Mouse (Mus musculus) limb, embryonic 13.5 days (tissue): ENCODE results near the gene Tbc1d10c. TPM values are rescaled to one million over a fixed set of nuclear protein-coding genes. Genes with fewer than 3 reads are reported as not detected.

Source experiments
- ATAC-seq: fragments of 200-750 bp; cut with Nextera tagmentation; 2 replicates; pipeline ENCODE4 v1.8.0; 2017; ENCODE audit warnings: low read depth, moderate number of reproducible peaks, moderate TSS enrichment; ENCODE audit not compliant: low FRiP score
- H3K27ac ChIP-seq: fragments of 300-500 bp; sonication (generic); 2 replicates; pipeline ENCODE4 v1.5.1; 2015; ENCODE audit warnings: inconsistent platforms, mild to moderate bottlenecking, moderate library complexity
- H3K27me3 ChIP-seq: fragments of 300-500 bp; sonication (generic); 2 replicates; pipeline ENCODE4 v1.6.1; 2015; ENCODE audit warnings: mild to moderate bottlenecking, inconsistent platforms
- H3K36me3 ChIP-seq: fragments of 300-500 bp; sonication (generic); 2 replicates; pipeline ENCODE4 v1.6.1; 2015; ENCODE audit warnings: inconsistent platforms, mild to moderate bottlenecking, moderate library complexity
- H3K4me1 ChIP-seq: fragments of 300-500 bp; sonication (generic); 2 replicates; pipeline ENCODE4 v1.6.1; 2015; ENCODE audit warnings: inconsistent platforms
- H3K4me2 ChIP-seq: fragments of 300-500 bp; sonication (generic); replicated peaks from 2 replicates; pipeline ENCODE4 v1.6.1; 2015; ENCODE audit warnings: inconsistent platforms, mild to moderate bottlenecking, moderate library complexity
- H3K4me3 ChIP-seq: fragments of 300-500 bp; sonication (generic); 2 replicates; pipeline ENCODE4 v1.5.1; 2015; ENCODE audit warnings: moderate library complexity, mild to moderate bottlenecking, inconsistent platforms
- H3K9ac ChIP-seq: fragments of 300-500 bp; sonication (generic); 2 replicates; pipeline ENCODE4 v1.6.1; 2015; ENCODE audit warnings: mild to moderate bottlenecking, inconsistent platforms
- H3K9me3 ChIP-seq: fragments of 300-500 bp; sonication (generic); 2 replicates; pipeline ENCODE4 v1.6.1; 2016; ENCODE audit warnings: inconsistent platforms
- WGBS: fragments of 180-500 bp; shearing (Covaris S2); methylation state at CpG from one replicate; pipeline ENCODE4 v1.1.7; 2015; 5-methylcytosine and 5-hydroxymethylcytosine counted together
- polyA plus RNA-seq: library from polyadenylated mRNA; unstranded; fragments of >200 nt; fragmentation: Nextera tagmentation; extraction: Ambion mirVana; gene quantifications from 2 replicates; pipeline ENCODE4 v1.2.1, GENCODE M21; 2015

Gene Tbc1d10c
- polyA plus RNA-seq, 1 experiment from 2014 or later: 1.3 TPM

DNA sequence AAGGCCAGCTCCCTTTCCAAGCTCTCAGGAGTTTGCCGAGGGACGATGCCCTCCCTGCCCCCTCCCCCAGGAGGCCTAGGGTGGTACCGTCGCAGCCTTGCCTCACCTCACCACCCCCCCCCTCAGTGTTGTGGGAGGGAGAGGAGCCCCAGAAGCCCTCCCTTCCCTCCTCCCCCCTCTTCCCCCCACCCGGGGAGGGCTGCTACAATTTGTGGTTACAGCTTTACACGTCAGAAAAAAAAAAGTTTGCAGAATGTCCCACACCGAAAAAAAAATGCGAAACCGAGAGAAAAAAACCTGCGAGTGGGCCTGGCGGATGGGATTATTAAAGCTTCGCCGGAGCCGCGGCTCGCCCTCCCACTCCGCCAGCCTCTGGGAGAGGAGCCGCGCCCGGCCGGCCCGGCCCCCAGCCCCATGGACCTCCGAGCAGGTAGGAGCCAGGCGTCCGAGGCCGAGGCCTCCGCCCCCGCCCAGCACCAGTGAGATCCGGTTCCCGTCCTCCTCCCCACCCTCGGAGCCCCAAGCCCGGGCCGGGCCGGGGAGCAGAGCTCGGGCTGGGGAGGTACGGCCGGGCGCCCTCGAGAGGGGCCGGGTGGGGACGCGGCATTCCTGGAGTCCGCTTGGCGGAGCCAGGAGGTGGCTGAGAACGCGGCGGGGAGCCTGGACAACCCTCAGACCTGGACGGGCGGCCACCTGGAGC, 23.1 kb upstream of the Tbc1d10c start, which contains the start of the genes Clcf1 and AC109138.7:
Gene Clcf1 (plus strand): TSS at position 168 of the 700 bp plus-strand sequence.
Gene AC109138.7 (plus strand): TSS at position 287 of the 700 bp plus-strand sequence.
- H3K4me1 ChIP-seq: peaks cover 63% of the 10 kb centered on the region
- peak; percentile 55 for ATAC-seq

GRCm38 (mm10) chr19:4213524-4213974, 22.5 kb upstream of the Tbc1d10c start:
- H3K4me2 ChIP-seq: peak overlapping the region; percentile 88
- WGBS: 15% methylated on average over 9 of the region's 9 CpGs
- H3K9ac ChIP-seq: peak overlapping the region; percentile 99
- ATAC-seq: no peak
- H3K27ac ChIP-seq: peak overlapping the region; percentile 93
- H3K9me3 ChIP-seq: no peaks in the 10 kb centered on the region
- peak overlapping the region; percentile 92 for H3K4me3 ChIP-seq
- H3K36me3 ChIP-seq: no peaks in the 10 kb centered on the region
- peaks cover 60% of the 10 kb centered on the region for H3K4me1 ChIP-seq
- H3K27me3 ChIP-seq: peaks cover 6% of the 10 kb centered on the region; the same call in 1 of the 2 replicates

More for the DNA sequence above, 23.1 kb upstream of the Tbc1d10c start, which contains the start of the genes Clcf1 and AC109138.7:
- Histone ChIP-seq H3K27ac (peak within 1 kb of the TSS; percentile 93), H3K9ac (peak within 1 kb of the TSS; percentile 99), H3K27me3 (peaks cover 6% of the 10 kb centered on the region; the same call in 1 of the 2 replicates), H3K36me3 (no peaks in the 10 kb centered on the region), H3K9me3 (no peaks in the 10 kb centered on the region), H3K4me2 (peak within 1 kb of the TSS; percentile 88), H3K4me3 (peak within 1 kb of the TSS; percentile 92)
- under 1% methylated on average over 47 of the region's 49 CpGs for WGBS

- Histone ChIP-seq H3K4me1 (peaks cover 45% of the 10 kb centered on the region), H3K4me2 (peak overlapping the region; percentile 88), H3K9ac (peak overlapping the region; percentile 46; the same call in 1 of the 2 replicates), H3K9me3 (no peaks in the 10 kb centered on the region), H3K27ac (peak overlapping the region; percentile 82), H3K4me3 (no peak overlapping the region), H3K36me3 (no peaks in the 10 kb centered on the region), H3K27me3 (peaks cover 6% of the 10 kb centered on the region; the same call in 1 of the 2 replicates)
- ATAC-seq: no peak
- 22% methylated on average over 4 of the region's 4 CpGs for WGBS
These were observed 21.0 kb upstream of the Tbc1d10c start for GRCm38 (mm10) chr19:4211891-4212588.

DNA sequence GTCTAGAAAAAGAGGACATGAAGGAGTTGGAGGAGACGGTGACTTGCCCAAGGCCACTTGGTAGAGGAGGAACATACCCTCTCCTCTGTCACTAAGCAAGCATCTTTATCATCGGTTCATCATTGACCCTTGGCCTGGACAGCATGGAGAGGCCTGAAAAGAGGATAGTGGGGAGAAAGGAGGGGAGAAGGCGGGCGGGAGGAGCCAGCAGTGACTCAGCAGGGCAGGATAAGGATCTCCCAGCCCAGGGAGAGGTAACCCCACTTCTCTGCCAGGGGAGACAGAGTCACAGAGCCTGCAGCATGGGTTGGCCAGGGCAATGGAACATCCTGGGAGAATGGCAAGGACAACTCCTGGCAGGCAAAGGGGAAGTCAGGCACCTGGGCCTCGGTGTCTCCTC, 17.5 kb upstream of the Tbc1d10c start:
- H3K4me2 ChIP-seq: no peak overlapping the region
- H3K27ac ChIP-seq: no peak overlapping the region
- H3K36me3 ChIP-seq: no peaks in the 10 kb centered on the region
- no peak overlapping the region for H3K4me3 ChIP-seq
- no peak overlapping the region for H3K9ac ChIP-seq
- H3K27me3 ChIP-seq: peaks cover 9% of the 10 kb centered on the region; the same call in 1 of the 2 replicates
- ATAC-seq: no peak
- H3K4me1 ChIP-seq: peaks cover 26% of the 10 kb centered on the region
- no peaks in the 10 kb centered on the region for H3K9me3 ChIP-seq
- 80% methylated on average over 5 of the region's 5 CpGs for WGBS

- peaks cover 15% of the 10 kb centered on the region for H3K4me1 ChIP-seq
- H3K4me3 ChIP-seq: no peak overlapping the region
- 2% methylated on average over 2 of the region's 2 CpGs for WGBS
- H3K9me3 ChIP-seq: no peaks in the 10 kb centered on the region
- ATAC-seq: 0 out of 2 replicates have a peak, but pooled peaks have one; percentile 33
- peaks cover 9% of the 10 kb centered on the region; the same call in 1 of the 2 replicates for H3K27me3 ChIP-seq
- no peak overlapping the region for H3K27ac ChIP-seq
- H3K9ac ChIP-seq: no peak overlapping the region
- no peak overlapping the region for H3K4me2 ChIP-seq
- no peaks in the 10 kb centered on the region for H3K36me3 ChIP-seq
These were observed 15.9 kb upstream of the Tbc1d10c start for GRCm38 (mm10) chr19:4206971-4207370.

- H3K4me1 ChIP-seq: peaks cover 23% of the 10 kb centered on the region
- 0 out of 2 replicates have a peak, but pooled peaks cover 3% of the 10 kb centered on the region for H3K27me3 ChIP-seq
- no peak overlapping the region for H3K27ac ChIP-seq
- peaks cover 5% of the 10 kb centered on the region for H3K36me3 ChIP-seq
- no peak overlapping the region for H3K4me2 ChIP-seq
- no peak for ATAC-seq
- WGBS: 56% methylated on average over 4 of the region's 4 CpGs
- no peak overlapping the region for H3K9ac ChIP-seq
- no peak overlapping the region for H3K4me3 ChIP-seq
- H3K9me3 ChIP-seq: no peaks in the 10 kb centered on the region
These were observed 13.8 kb upstream of the Tbc1d10c start for GRCm38 (mm10) chr19:4204889-4205288.

DNA sequence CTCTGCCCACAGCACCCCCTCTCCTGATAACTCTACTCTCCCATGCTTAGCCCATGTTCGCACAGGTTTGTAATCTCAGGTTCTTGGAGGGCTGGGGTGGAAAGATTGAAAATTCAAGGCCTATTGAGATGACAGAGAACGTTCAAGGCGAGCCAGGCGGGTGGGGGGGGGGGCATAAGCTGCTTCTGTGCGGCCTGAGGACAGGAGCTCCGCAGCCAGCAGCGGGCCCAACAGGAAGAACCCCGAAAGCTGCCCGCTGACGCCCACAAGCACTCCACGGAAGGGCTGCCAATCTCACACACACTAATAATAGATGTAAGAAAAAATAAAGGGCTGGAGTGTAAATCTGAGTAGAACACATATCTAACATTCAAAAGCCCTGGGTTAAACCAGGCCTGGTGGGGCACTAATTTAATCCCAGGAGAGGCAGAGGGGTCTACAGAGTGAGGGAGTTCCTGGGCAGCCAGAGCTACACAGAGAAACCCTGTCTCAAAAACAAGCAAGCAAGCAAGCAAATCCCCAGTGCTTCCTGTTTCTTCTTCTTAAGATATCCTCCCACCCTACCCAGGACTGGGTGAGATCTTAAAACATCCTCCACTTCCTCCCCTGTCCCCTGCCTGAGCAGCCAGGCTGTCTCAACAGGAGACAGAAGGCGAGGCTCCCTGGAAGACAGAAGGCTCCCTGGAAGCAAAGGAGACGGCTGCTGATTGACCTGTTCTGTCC, 12.7 kb upstream of the Tbc1d10c start:
- Histone ChIP-seq H3K27ac (no peak overlapping the region), H3K9me3 (no peaks in the 10 kb centered on the region), H3K36me3 (peaks cover 14% of the 10 kb centered on the region), H3K9ac (no peak overlapping the region), H3K4me1 (peaks cover 25% of the 10 kb centered on the region), H3K4me2 (no peak overlapping the region), H3K27me3 (0 out of 2 replicates have a peak, but pooled peaks cover 3% of the 10 kb centered on the region), H3K4me3 (no peak overlapping the region)
- 63% methylated on average over 13 of the region's 13 CpGs for WGBS
- ATAC-seq: no peak

GRCm38 (mm10) chr19:4203148-4203547, 12.1 kb upstream of the Tbc1d10c start:
- no peaks in the 10 kb centered on the region for H3K9me3 ChIP-seq
- ATAC-seq: no peak
- H3K27ac ChIP-seq: no peak overlapping the region
- H3K27me3 ChIP-seq: 0 out of 2 replicates have a peak, but pooled peaks cover 3% of the 10 kb centered on the region
- peaks cover 20% of the 10 kb centered on the region for H3K36me3 ChIP-seq
- peaks cover 25% of the 10 kb centered on the region for H3K4me1 ChIP-seq
- H3K4me2 ChIP-seq: no peak overlapping the region
- no peak overlapping the region for H3K9ac ChIP-seq
- WGBS: 59% methylated on average over 3 of the region's 3 CpGs
- no peak overlapping the region for H3K4me3 ChIP-seq

GRCm38 (mm10) chr19:4202149-4202548, 11.1 kb upstream of the Tbc1d10c start:
- H3K27me3 ChIP-seq: 0 out of 2 replicates have a peak, but pooled peaks cover 3% of the 10 kb centered on the region
- ATAC-seq: no peak
- peaks cover 28% of the 10 kb centered on the region for H3K4me1 ChIP-seq
- H3K9ac ChIP-seq: peak overlapping the region; percentile 76
- H3K4me2 ChIP-seq: peak overlapping the region; percentile 94
- WGBS: 31% methylated on average over 7 of the region's 7 CpGs
- H3K4me3 ChIP-seq: peak overlapping the region; percentile 57
- H3K36me3 ChIP-seq: peaks cover 29% of the 10 kb centered on the region
- H3K9me3 ChIP-seq: no peaks in the 10 kb centered on the region
- no peak overlapping the region for H3K27ac ChIP-seq

DNA sequence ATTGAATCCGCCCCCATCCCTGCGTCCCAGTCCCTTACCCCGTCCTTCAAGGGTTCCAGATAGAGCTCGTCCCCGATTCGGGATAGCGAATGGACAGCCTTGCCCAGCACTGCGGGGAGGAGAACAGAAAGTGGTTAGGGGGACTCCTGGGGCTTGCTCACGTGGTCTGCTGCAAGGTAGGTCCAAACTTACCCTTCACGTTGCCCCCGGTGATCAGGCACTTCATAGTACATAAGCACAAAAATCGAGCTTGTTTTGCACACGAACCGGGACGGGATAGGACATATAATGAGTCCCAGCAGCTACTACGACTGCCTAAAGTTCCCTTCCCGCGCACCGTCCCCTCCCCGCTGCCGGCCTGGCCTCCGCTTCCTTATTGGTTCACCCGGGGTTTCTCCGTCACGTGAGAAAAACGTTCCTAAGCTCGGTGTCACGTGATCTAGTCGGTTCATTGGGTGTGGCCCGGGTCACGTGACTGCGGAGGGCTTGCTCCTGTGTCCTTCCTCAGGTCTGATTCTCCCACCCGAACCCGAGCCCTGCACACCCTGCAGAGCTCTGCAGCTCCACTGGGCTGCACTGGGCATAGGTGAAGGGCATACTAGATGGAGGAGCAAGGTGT, 10.3 kb upstream of the Tbc1d10c start, which contains the start of gene Rad9a:
Gene Rad9a (minus strand): TSS at position 372 of the 619 bp plus-strand sequence.
- Histone ChIP-seq H3K27ac (peak within 1 kb of the TSS; percentile 39), H3K9me3 (no peaks in the 10 kb centered on the region), H3K27me3 (0 out of 2 replicates have a peak, but pooled peaks cover 2% of the 10 kb centered on the region), H3K4me3 (peak within 1 kb of the TSS; percentile 57), H3K9ac (peak within 1 kb of the TSS; percentile 77), H3K36me3 (peaks cover 37% of the 10 kb centered on the region), H3K4me1 (peaks cover 32% of the 10 kb centered on the region), H3K4me2 (peak within 1 kb of the TSS; percentile 94)
- ATAC-seq: peak; percentile 86
- under 1% methylated on average over 34 of the region's 34 CpGs for WGBS

- 69% methylated on average over 3 of the region's 3 CpGs for WGBS
- Histone ChIP-seq H3K27ac (peak overlapping the region; percentile 34; the same call in 1 of the 2 replicates), H3K27me3 (no peaks in the 10 kb centered on the region), H3K4me2 (no peak overlapping the region), H3K4me1 (peaks cover 50% of the 10 kb centered on the region), H3K36me3 (peaks cover 70% of the 10 kb centered on the region), H3K9ac (no peak overlapping the region), H3K9me3 (no peaks in the 10 kb centered on the region), H3K4me3 (no peak overlapping the region)
- ATAC-seq: no peak
These were observed 6.1 kb upstream of the Tbc1d10c start for GRCm38 (mm10) chr19:4197180-4197579.
